Mouse (Mus musculus): ENCODE data around the gene Zbtb20. TPM values are rescaled to one million over a fixed set of nuclear protein-coding genes. Genes with fewer than 3 reads are reported as not detected.
A peak's percentile ranks its signal among the peaks of the same experiment; 100 is the strongest.

The Zbtb20 gene
- polyA plus RNA-seq, 2 experiments = 0.40 to 2.2 TPM

DNA sequence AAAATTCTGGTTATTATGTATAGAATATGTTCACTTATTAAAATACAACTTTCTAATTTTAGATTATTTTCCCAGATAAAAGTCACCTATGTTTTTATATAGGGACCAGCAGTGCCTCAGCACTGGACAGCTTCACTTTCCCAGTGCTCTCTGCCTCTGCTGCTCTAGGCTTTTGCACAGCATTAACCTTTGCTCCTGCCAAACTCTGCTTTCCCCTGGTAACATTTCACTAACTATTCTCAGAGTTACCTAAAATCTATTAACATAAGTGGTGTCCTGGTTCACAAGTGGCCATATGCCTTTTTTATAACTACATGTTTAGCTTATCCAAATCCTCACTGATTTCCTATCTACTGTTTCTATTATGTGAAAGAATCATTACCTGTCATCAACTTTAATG lies 169.9 kb downstream of the Zbtb20 start:
- H3K27ac ChIP-seq = no peak overlapping the region
- no peaks in the 10 kb centered on the region for H3K36me3 ChIP-seq (replicated peaks; ENCODE audit: control insufficient read depth, insufficient read depth, low read depth)
- H3K4me1 ChIP-seq (replicated peaks; ENCODE audit: control insufficient read depth in 2 of 2, insufficient read depth in 2 of 2, low read length in 1 of 2) = no peaks in the 10 kb centered on the region
- no peak overlapping the region for H3K9ac ChIP-seq (replicated peaks)
- H3K4me2 ChIP-seq (ENCODE audit: low read depth) = no peak overlapping the region
- ATAC-seq (ENCODE audit: insufficient read depth) (no peak), DNase-seq (ENCODE audit: low read depth in 3 of 3, low spot score in 3 of 3) (no peak)
- no peaks in the 10 kb centered on the region for H3K9me3 ChIP-seq (ENCODE audit: control insufficient read depth, low read length)
- no peak overlapping the region for H3K4me3 ChIP-seq (ENCODE audit: insufficient read depth in 1 of 2, low read depth in 2 of 2, low read length in 2 of 2)
- no peaks in the 10 kb centered on the region for H3K27me3 ChIP-seq (ENCODE audit: control insufficient read depth, insufficient read depth, low read length)
- no peak for TF ChIP-seq EP300 (IDR thresholded peaks at IDR 0.05; ENCODE audit: low read depth)
- TF ChIP-seq CTCF (IDR thresholded peaks at IDR 0.05; ENCODE audit: low read depth) = no peak

DNA sequence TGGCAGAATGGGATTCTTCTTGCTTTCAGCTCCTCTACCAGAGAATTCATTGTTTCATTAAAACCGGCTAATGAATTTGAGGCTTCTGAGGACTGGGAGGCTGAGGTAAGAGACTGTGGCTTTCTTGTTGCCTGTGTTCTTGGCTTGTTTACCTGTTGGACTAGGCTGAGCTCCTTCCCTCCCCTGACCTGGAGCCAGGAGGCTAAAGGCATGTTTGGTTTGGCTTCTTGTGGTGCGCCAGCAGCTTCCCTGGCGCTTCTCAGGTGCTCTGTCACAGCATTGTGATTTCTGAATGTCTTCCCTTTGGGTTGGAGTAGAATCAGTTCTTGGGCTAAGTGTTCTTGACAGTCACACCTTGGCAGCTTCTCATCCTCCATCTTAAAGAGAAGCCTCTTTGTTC lies 171.0 kb downstream of the Zbtb20 start:
- no peaks in the 10 kb centered on the region for H3K36me3 ChIP-seq (replicated peaks; ENCODE audit: control insufficient read depth, insufficient read depth, low read depth)
- 73% methylated on average over 3 of the region's 3 CpGs for WGBS (ENCODE audit: insufficient replicate concordance)
- no peak overlapping the region for H3K9ac ChIP-seq (replicated peaks)

DNA sequence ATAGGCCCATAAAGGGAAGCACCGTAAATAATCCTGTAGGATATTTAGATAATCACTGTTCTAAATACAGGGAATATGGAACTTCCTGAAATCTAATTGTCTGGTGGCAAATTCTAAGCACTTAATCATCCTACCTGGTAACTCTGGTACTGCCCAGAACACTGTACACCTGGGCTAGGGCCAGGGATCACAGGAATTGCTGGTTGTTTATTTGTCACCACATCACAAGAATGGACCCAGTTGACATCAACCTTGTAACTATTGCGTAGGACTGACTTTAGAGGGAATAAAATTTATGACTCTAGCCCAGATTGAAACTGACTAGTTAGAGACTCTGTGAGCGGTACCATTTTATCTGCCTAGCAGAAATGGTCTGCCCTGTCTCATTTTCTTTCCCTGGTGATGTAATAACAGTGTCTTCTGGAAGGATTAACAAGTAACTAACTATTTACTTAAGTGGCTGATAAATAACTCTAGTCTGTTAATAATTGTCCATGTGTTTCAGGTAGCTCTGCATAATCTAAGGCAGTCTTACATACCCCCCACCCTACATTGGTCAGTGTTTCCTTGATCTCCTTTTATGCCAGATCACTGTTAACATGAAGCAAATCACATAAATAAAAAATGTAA lies 194.1 kb downstream of the Zbtb20 start:
- no peak overlapping the region for H3K9ac ChIP-seq (replicated peaks)
- DNase-seq (ENCODE audit: low read depth in 3 of 3, low spot score in 3 of 3) (no peak), ATAC-seq (ENCODE audit: insufficient read depth) (peak; percentile 39; the same call in 1 of the 2 replicates)
- no peak for TF ChIP-seq EP300 (IDR thresholded peaks at IDR 0.05; ENCODE audit: low read depth)
- no peak for TF ChIP-seq CTCF (IDR thresholded peaks at IDR 0.05; ENCODE audit: low read depth)
- H3K27ac ChIP-seq = no peak overlapping the region
- no peaks in the 10 kb centered on the region for H3K4me1 ChIP-seq (replicated peaks; ENCODE audit: control insufficient read depth in 2 of 2, insufficient read depth in 2 of 2, low read length in 1 of 2)
- no peaks in the 10 kb centered on the region for H3K36me3 ChIP-seq (replicated peaks; ENCODE audit: control insufficient read depth, insufficient read depth, low read depth)
- no peaks in the 10 kb centered on the region for H3K27me3 ChIP-seq (ENCODE audit: control insufficient read depth, insufficient read depth, low read length)
- H3K4me3 ChIP-seq (ENCODE audit: insufficient read depth in 1 of 2, low read depth in 2 of 2, low read length in 2 of 2) = no peak overlapping the region
- H3K4me2 ChIP-seq (ENCODE audit: low read depth) = no peak overlapping the region
- H3K9me3 ChIP-seq (ENCODE audit: control insufficient read depth, low read length) = no peaks in the 10 kb centered on the region
- 65% methylated on average over 3 of the region's 3 CpGs for WGBS (ENCODE audit: insufficient replicate concordance)

More for the DNA sequence above, 171.0 kb downstream of the Zbtb20 start:
- no peaks in the 10 kb centered on the region for H3K27me3 ChIP-seq (ENCODE audit: control insufficient read depth, insufficient read depth, low read length)
- H3K4me1 ChIP-seq (replicated peaks; ENCODE audit: control insufficient read depth in 2 of 2, insufficient read depth in 2 of 2, low read length in 1 of 2) = no peaks in the 10 kb centered on the region
- H3K4me2 ChIP-seq (ENCODE audit: low read depth) = no peak overlapping the region
- no peak overlapping the region for H3K27ac ChIP-seq
- no peaks in the 10 kb centered on the region for H3K9me3 ChIP-seq (ENCODE audit: control insufficient read depth, low read length)
- TF ChIP-seq EP300 (IDR thresholded peaks at IDR 0.05; ENCODE audit: low read depth) (no peak), CTCF (IDR thresholded peaks at IDR 0.05; ENCODE audit: low read depth) (no peak)
- ATAC-seq (ENCODE audit: insufficient read depth) (no peak), DNase-seq (ENCODE audit: low read depth in 3 of 3, low spot score in 3 of 3) (no peak)
- no peak overlapping the region for H3K4me3 ChIP-seq (ENCODE audit: insufficient read depth in 1 of 2, low read depth in 2 of 2, low read length in 2 of 2)

DNA sequence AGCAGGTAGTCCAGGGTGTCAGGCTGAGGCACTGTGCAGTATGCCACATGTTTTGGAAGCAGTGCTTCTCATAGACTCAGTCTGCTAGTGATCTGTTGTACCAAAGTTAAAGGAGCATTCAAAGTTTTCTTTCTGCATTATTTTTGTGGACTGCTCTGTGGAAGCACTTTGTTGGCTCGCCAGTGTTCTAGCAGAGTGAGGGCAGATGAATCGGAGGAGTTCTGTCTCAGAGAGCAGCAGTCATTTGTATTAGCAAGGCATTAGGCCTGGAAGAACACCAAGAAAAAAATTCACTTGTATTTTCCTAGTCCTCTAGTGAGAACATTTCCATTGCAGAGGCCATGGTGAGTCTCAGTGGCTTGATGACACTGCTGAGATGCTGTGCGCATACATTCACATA lies 196.2 kb downstream of the Zbtb20 start:
- WGBS (ENCODE audit: insufficient replicate concordance) = 71% methylated on average over 3 of the region's 3 CpGs
- DNase-seq (ENCODE audit: low read depth in 3 of 3, low spot score in 3 of 3) (no peak), ATAC-seq (ENCODE audit: insufficient read depth) (no peak)
- H3K4me3 ChIP-seq (ENCODE audit: insufficient read depth in 1 of 2, low read depth in 2 of 2, low read length in 2 of 2) = no peak overlapping the region
- no peaks in the 10 kb centered on the region for H3K4me1 ChIP-seq (replicated peaks; ENCODE audit: control insufficient read depth in 2 of 2, insufficient read depth in 2 of 2, low read length in 1 of 2)
- no peaks in the 10 kb centered on the region for H3K36me3 ChIP-seq (replicated peaks; ENCODE audit: control insufficient read depth, insufficient read depth, low read depth)
- no peaks in the 10 kb centered on the region for H3K27me3 ChIP-seq (ENCODE audit: control insufficient read depth, insufficient read depth, low read length)
- no peak overlapping the region for H3K4me2 ChIP-seq (ENCODE audit: low read depth)
- H3K27ac ChIP-seq = no peak overlapping the region
- TF ChIP-seq CTCF (IDR thresholded peaks at IDR 0.05; ENCODE audit: low read depth) = no peak
- no peak for TF ChIP-seq EP300 (IDR thresholded peaks at IDR 0.05; ENCODE audit: low read depth)
- no peaks in the 10 kb centered on the region for H3K9me3 ChIP-seq (ENCODE audit: control insufficient read depth, low read length)
- H3K9ac ChIP-seq (replicated peaks) = no peak overlapping the region

DNA sequence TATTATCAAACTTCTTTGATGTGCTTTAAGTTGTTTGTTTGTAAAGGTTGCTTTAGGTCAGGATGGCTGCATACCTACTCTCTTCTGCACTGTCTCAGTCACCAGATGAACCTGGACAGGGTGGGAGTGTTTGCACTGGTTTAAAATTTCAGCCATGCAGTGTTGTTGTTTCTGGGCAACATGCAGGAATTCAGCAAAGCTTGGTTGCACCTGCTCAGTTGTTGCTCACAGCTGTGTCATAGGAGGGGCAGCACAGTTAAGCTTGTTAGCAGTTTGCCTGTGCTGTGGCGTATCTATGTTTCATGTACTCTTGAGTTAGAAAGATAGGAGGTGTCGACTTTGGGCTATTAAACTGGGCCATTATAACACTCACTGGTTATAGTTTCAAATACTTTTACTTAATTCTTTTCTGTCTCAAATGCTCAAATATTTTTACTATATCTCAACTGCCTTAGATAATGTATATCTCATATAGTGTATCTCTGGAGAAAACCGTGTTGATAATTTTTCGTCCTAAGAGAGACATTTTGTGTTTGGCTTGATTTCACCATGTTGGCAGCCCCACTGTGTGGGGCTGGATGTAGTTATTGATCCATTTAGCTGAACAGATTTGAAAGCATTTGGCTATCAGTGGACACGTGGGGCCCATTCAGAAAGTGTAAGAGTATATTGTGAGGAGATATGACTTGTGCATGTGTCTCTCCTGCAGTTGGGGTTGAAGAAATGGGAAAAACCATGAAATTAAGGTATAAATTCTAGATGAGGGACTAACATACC lies 197.3 kb downstream of the Zbtb20 start:
- 63% methylated on average over 5 of the region's 5 CpGs for WGBS (ENCODE audit: insufficient replicate concordance)
- no peak for TF ChIP-seq CTCF (IDR thresholded peaks at IDR 0.05; ENCODE audit: low read depth)
- no peak for TF ChIP-seq EP300 (IDR thresholded peaks at IDR 0.05; ENCODE audit: low read depth)
- ATAC-seq (ENCODE audit: insufficient read depth) = no peak
- no peak overlapping the region for H3K4me2 ChIP-seq (ENCODE audit: low read depth)
- no peaks in the 10 kb centered on the region for H3K36me3 ChIP-seq (replicated peaks; ENCODE audit: control insufficient read depth, insufficient read depth, low read depth)
- no peak overlapping the region for H3K4me3 ChIP-seq (ENCODE audit: insufficient read depth in 1 of 2, low read depth in 2 of 2, low read length in 2 of 2)
- no peak for DNase-seq (ENCODE audit: low read depth in 3 of 3, low spot score in 3 of 3)
- H3K27ac ChIP-seq = no peak overlapping the region
- H3K27me3 ChIP-seq (ENCODE audit: control insufficient read depth, insufficient read depth, low read length) = no peaks in the 10 kb centered on the region
- no peaks in the 10 kb centered on the region for H3K4me1 ChIP-seq (replicated peaks; ENCODE audit: control insufficient read depth in 2 of 2, insufficient read depth in 2 of 2, low read length in 1 of 2)
- no peak overlapping the region for H3K9ac ChIP-seq (replicated peaks)
- H3K9me3 ChIP-seq (ENCODE audit: control insufficient read depth, low read length) = no peaks in the 10 kb centered on the region

All from liver, embryonic 14.5 days (tissue).